Mouse (Mus musculus) G1E (cell line): ENCODE data around the gene Ptgr1. TPM values are rescaled to one million over a fixed set of nuclear protein-coding genes. Genes with fewer than 3 reads are reported as not detected.
A peak's percentile ranks its signal among the peaks of the same experiment; 100 is the strongest.

Source experiments
- ATAC-seq: 2 replicates; pipeline ENCODE4 v1.8.0; 2016; ENCODE audit warnings: mild to moderate bottlenecking; ENCODE audit not compliant: insufficient number of reproducible peaks, poor library complexity, low FRiP score, severe bottlenecking; ENCODE audit errors: extremely low read depth
- DNase-seq: peaks from one replicate; pipeline ENCODE4 v3.0.0; 2012; ENCODE audit warnings: low spot score
- H3K27me3 ChIP-seq: 2 replicates; pipeline ENCODE4 v1.6.1; 2012; ENCODE audit warnings: mild to moderate bottlenecking, low read length, inconsistent platforms; ENCODE audit not compliant: insufficient read depth
- H3K36me3 ChIP-seq: replicated peaks from 2 replicates; pipeline ENCODE3; 2012; ENCODE audit warnings: mild to moderate bottlenecking, inconsistent platforms
- H3K4me1 ChIP-seq: 2 replicates; pipeline ENCODE4 v1.6.1; 2012; ENCODE audit warnings: low read depth, low read length, inconsistent platforms, mixed read lengths; ENCODE audit not compliant: insufficient read depth
- H3K4me3 ChIP-seq: 2 replicates; pipeline ENCODE4 v1.5.1; 2012; ENCODE audit warnings: low read depth, mild to moderate bottlenecking, inconsistent platforms, low read length, moderate library complexity, mixed read lengths
- H3K9me3 ChIP-seq: replicated peaks from 2 replicates; pipeline ENCODE4 v1.6.1; 2012; ENCODE audit warnings: inconsistent platforms
- CTCF ChIP-seq: IDR thresholded peaks from 2 replicates; pipeline ENCODE4 v1.5.1; 2012; ENCODE audit warnings: low read depth, low read length, inconsistent platforms, mixed read lengths
- GATA1 ChIP-seq: IDR thresholded peaks from 2 replicates; pipeline ENCODE4 v1.6.1; 2012; ENCODE audit warnings: borderline replicate concordance, low read length, inconsistent platforms, mixed read lengths
- GATA2 ChIP-seq: IDR thresholded peaks from 2 replicates; pipeline ENCODE4 v1.6.1; 2012; ENCODE audit warnings: low read depth, low read length, inconsistent platforms, borderline replicate concordance
- POLR2AphosphoS5 ChIP-seq: IDR thresholded peaks from 2 replicates; pipeline ENCODE4 v1.6.1; 2012; ENCODE audit warnings: low read depth, low read length, inconsistent platforms; ENCODE audit not compliant: insufficient replicate concordance
- TAL1 ChIP-seq: conservative IDR thresholded peaks from 2 replicates; pipeline ENCODE4 v1.6.1; 2012; ENCODE audit warnings: low read depth, low read length, inconsistent platforms, mixed read lengths
- polyA plus RNA-seq: library from polyadenylated mRNA; stranded (reverse); fragments of >175 nt; gene quantifications from 2 replicates; pipeline ENCODE4 v1.2.3, GENCODE M21; 2012
- total RNA-seq, 2 experiments: library from RNA; stranded (forward) in 1 of 2; stranded (reverse) in 1 of 2; fragments of 200-1000 nt in 1 of 2; fragments of >200 nt in 1 of 2; fragmentation: Nextera tagmentation in 1 of 2; gene quantifications; 2 replicates each; pipeline ENCODE4 v1.2.3; 2014 to 2017

The Ptgr1 gene
- total and polyA plus RNA-seq, 3 experiments = 0.42 to 14.5 (median 5.0) TPM

DNA sequence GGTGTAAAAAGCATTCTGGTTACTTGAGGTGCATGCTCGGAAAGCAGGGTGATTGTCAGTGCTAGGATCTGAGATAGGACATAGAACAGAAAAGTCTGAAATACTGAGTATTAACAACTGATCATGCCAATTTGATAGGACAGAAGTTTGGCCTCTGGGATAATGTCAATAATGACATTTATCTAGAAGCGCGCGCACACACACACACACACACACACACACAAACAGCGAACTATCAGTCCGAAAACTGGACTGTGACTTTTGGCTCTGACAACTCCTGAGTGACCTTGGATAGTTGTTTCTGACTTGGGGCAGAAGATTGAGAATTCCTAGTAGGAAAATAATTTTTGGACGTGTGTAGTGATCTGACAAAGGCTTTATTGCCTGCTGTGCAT lies 16.9 kb upstream of the Ptgr1 start:
- ATAC-seq (no peak), DNase-seq (no peak)
- Histone ChIP-seq H3K9me3 (no peaks in the 10 kb centered on the region), H3K4me1 (peaks cover 45% of the 10 kb centered on the region), H3K27me3 (no peaks in the 10 kb centered on the region), H3K4me3 (peak overlapping the region; percentile 99), H3K36me3 (peaks cover 9% of the 10 kb centered on the region)
- TF ChIP-seq TAL1 = no peak
- no peak for TF ChIP-seq POLR2AphosphoS5
- TF ChIP-seq GATA1 = no peak
- TF ChIP-seq GATA2 = no peak
- TF ChIP-seq CTCF = no peak

DNA sequence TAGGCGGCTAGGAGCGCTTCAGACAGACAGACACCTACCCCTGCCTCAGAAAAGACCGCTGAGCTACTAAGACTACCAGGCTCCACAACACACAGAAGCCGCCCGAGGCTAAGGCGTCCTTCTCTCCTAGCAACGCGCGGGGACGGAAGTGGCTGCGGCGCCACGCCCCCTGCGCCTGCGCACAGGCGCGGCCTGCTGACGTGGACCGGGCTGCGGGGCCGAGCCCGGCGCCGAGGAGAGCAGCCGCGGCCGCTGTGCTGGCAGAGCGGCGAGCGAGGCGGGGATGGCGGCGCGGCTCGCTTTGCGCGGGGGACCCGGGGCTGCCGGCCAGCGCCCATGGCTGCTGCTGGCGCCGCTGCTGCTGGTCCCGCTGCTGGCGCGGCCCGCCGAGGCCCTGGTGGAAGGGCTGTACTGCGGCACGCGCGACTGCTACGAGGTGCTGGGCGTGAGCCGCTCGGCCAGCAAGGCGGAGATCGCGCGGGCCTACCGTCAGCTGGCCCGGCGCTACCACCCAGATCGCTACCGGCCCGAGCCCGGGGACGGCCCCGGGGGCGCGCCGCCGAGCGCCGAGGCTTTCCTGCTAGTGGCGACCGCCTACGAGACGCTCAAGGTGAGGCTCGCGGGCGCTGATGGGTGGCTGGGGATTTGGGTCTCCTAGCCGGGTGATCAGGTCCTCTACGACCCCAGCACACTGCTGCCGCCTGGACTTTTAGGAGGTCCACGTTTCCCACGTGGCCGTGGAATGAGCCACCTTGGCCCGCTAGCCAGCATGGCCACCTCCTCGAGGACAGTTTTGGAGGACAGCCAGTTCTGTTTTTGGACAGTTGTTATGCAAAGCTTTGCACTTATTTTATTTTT lies 16.3 kb upstream of the Ptgr1 start, which contains the start of gene Gm20503:
Gene Gm20503, plus strand, starts transcription at position 263 of the 858 bp plus-strand sequence.
- ATAC-seq (peak; percentile 52; the same call in 1 of the 2 replicates), DNase-seq (peak; percentile 91)
- no peaks in the 10 kb centered on the region for H3K27me3 ChIP-seq
- no peak for TF ChIP-seq TAL1
- no peak for TF ChIP-seq POLR2AphosphoS5
- TF ChIP-seq GATA1 = no peak
- TF ChIP-seq CTCF = no peak
- TF ChIP-seq GATA2 = no peak
- peaks cover 46% of the 10 kb centered on the region for H3K4me1 ChIP-seq
- no peaks in the 10 kb centered on the region for H3K9me3 ChIP-seq
- H3K36me3 ChIP-seq = peaks cover 7% of the 10 kb centered on the region
- H3K4me3 ChIP-seq = peak within 1 kb of the TSS; percentile 99

DNA sequence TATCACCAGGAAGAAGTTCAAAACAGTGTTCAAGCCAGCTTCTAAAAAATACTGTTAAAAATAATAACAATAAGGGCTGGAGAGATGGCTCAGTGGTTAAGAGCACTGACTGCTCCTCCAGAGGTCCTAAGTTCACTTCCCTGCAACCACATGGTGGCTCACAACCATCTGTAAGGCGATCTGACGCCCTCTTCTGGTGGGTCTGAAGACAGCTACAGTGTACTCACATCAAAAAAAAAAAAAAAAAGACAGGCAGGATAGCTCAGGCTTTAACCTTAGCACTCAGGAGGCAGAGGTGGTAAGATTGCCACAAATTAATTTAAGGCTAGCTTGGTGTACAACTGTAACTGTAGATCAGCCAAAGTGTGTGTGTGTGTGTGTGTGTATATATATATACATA lies 13.7 kb upstream of the Ptgr1 start:
- Histone ChIP-seq H3K4me1 (peaks cover 35% of the 10 kb centered on the region), H3K36me3 (peaks cover 2% of the 10 kb centered on the region), H3K4me3 (no peak overlapping the region), H3K27me3 (peaks cover 1% of the 10 kb centered on the region; the same call in 1 of the 2 replicates), H3K9me3 (no peaks in the 10 kb centered on the region)
- DNase-seq (no peak), ATAC-seq (no peak)
- TF ChIP-seq GATA2 (no peak), TAL1 (no peak)

DNA sequence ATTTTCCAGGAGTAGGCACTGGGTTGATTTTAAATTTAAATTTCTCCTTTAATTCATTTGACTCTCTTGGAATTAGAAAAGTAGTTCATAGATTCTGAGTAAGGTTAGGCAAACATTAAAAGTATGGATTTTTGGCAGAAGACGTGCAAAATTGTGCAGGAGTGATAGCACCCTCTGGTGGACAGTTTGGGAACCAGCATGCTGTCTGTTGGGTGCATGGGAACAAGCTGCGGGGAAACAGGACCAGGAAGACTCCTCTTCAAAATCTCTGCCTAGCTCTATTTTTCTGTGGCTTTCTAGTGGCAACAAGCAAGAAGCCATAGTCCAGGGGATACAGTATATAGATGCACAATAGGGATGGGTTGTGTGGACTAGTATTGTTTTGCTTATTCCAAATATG lies 12.8 kb upstream of the Ptgr1 start:
- H3K9me3 ChIP-seq = no peaks in the 10 kb centered on the region
- TF ChIP-seq CTCF = peak; percentile 89
- TF ChIP-seq TAL1 = no peak
- H3K36me3 ChIP-seq = peaks cover 2% of the 10 kb centered on the region
- H3K27me3 ChIP-seq = peaks cover 11% of the 10 kb centered on the region
- DNase-seq (peak; percentile 10), ATAC-seq (no peak)
- H3K4me1 ChIP-seq = peaks cover 33% of the 10 kb centered on the region
- H3K4me3 ChIP-seq = no peak overlapping the region

DNA sequence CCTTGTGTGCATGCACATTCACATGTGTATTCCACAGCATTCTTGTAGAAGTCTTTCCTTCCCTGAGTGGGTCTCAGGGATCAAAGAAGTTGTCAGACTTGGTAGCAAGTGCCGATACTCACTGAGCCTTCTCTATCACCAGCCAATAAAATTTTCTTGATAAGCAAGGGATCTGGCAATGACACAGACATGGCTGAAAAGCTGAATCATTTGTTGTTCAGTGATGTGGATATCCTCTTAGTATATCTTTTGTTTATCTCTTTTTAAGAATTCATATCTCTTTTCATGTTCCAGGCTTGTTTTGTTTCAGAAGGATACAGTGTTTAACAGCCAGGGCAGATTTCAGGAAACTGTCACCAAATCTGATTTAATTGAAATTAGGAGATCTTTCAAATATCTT lies 11.8 kb upstream of the Ptgr1 start:
- TF ChIP-seq POLR2AphosphoS5 (no peak), CTCF (no peak)
- DNase-seq = no peak
- H3K27me3 ChIP-seq = peaks cover 19% of the 10 kb centered on the region
- no peak overlapping the region for H3K4me3 ChIP-seq
- H3K9me3 ChIP-seq = no peaks in the 10 kb centered on the region
- ATAC-seq = no peak
- H3K36me3 ChIP-seq = no peaks in the 10 kb centered on the region
- H3K4me1 ChIP-seq = peaks cover 24% of the 10 kb centered on the region

DNA sequence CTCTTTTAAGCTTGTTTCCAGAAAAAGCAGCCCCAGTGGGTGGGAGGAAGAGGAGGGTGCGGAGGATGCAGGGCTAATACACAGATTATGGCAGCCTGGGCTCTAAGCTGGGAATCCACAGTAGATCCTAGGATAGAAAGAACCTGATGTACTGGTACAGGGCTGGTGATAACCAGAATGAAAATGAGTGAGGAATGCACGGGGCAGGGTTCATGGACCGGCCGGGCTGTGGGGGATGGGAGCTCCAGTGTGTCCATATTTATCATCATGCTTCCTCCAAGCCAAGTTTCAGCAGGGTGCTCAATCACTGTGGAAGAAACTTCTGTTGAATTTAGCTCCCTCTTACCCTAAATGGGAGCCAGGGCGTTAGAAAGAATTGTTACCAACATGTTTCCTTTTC lies 10.2 kb upstream of the Ptgr1 start:
- Histone ChIP-seq H3K4me3 (no peak overlapping the region), H3K4me1 (peaks cover 25% of the 10 kb centered on the region), H3K9me3 (no peaks in the 10 kb centered on the region), H3K27me3 (peaks cover 32% of the 10 kb centered on the region), H3K36me3 (no peaks in the 10 kb centered on the region)
- ATAC-seq (no peak), DNase-seq (no peak)
- TF ChIP-seq GATA1 (no peak), GATA2 (no peak), POLR2AphosphoS5 (no peak), TAL1 (no peak), CTCF (no peak)
